Comparison of ENCODE assay signal across 10 mouse cellular contexts in the genomic region with DNA sequence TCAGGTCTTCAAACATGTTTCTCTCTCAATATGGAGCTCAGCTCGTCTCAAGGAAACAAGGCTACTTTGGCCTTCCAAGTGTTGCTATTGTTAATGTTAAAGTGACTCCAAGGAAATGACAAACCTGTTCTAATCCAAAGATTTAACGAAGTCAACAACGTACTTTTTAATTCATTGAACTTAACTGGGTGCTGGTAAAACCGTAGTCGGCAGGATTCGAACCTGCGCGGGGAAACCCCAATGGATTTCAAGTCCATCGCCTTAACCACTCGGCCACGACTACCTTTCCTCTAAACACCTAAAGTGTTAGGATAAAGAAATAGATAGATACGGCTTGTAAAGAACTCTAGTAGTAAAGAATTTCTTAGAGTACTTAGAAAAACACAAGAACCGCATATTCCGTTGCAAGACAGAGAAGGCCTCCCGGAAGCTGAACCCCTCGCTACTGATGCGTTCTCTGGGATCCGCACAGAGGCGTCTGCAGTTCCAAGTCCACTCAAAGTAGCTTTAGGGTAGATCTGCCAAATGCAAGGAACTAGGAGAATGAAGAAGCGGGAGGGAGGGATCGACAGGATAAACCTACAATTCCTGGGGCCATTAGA. TPM values are rescaled to one million over a fixed set of nuclear protein-coding genes. Genes with fewer than 3 reads are reported as not detected.
DNase-seq lines count a peak whose midpoint lies in the region; ATAC-seq and TF ChIP-seq lines count a peak whose summit lies in the region.
"Had no signal": no experiment of that assay in that cellular context is flagged by ENCODE, and none has a peak within 500 bp of the region (broad histone marks: within the 10 kb centered on the region; RNA-seq: fewer than 3 reads in every experiment).

No protein-coding gene starts in this region.

- ATAC-seq in hindbrain, embryonic 12.5 days (ENCODE audit: low FRiP score): no peak
- no peak for ATAC-seq in hindbrain, postnatal 0 days
- 0 out of 2 replicates have a peak, but pooled peaks have one; percentile 8 for ATAC-seq in G1E (ENCODE audit: extremely low read depth, insufficient number of reproducible peaks, low FRiP score, poor library complexity, severe bottlenecking)
- no peak for ATAC-seq in embryonic facial prominence, embryonic 15.5 days (ENCODE audit: insufficient number of reproducible peaks, low FRiP score, low TSS enrichment, low read depth)
- ATAC-seq in liver, embryonic 16.5 days (ENCODE audit: low read depth): peak; percentile 65

- H3K4me3 ChIP-seq in hindbrain, embryonic 12.5 days: no peak overlapping the region
- no peak overlapping the region for H3K4me3 ChIP-seq in hindbrain, postnatal 0 days (ENCODE audit: low read length)
- peak overlapping the region; percentile 50; the same call in 1 of the 2 replicates for H3K4me3 ChIP-seq in G1E (ENCODE audit: low read depth, low read length)
- H3K4me3 ChIP-seq in embryonic facial prominence, embryonic 15.5 days (replicated peaks): peak overlapping the region; percentile 23
- H3K4me3 ChIP-seq in liver, embryonic 16.5 days (ENCODE audit: low read depth, low read length): peak overlapping the region; percentile 29
- H3K4me3 ChIP-seq in cerebellum, adult 2 months (replicated peaks; ENCODE audit: insufficient read depth, low read depth, low read length): no peak overlapping the region
- H3K4me3 ChIP-seq: gastrocnemius, adult 2 months had no signal

- H3K36me3 ChIP-seq in hindbrain, embryonic 12.5 days: no peaks in the 10 kb centered on the region
- H3K36me3 ChIP-seq in hindbrain, postnatal 0 days (ENCODE audit: insufficient read depth, low read length): no peaks in the 10 kb centered on the region
- no peaks in the 10 kb centered on the region for H3K36me3 ChIP-seq in G1E (replicated peaks)
- no peaks in the 10 kb centered on the region for H3K36me3 ChIP-seq in embryonic facial prominence, embryonic 15.5 days
- H3K36me3 ChIP-seq in liver, embryonic 16.5 days (ENCODE audit: control insufficient read depth, insufficient read depth): no peaks in the 10 kb centered on the region

- no peaks in the 10 kb centered on the region for H3K9me3 ChIP-seq in hindbrain, embryonic 12.5 days (replicated peaks)
- H3K9me3 ChIP-seq in hindbrain, postnatal 0 days (ENCODE audit: low read length): no peaks in the 10 kb centered on the region
- H3K9me3 ChIP-seq in G1E (replicated peaks): no peaks in the 10 kb centered on the region
- no peaks in the 10 kb centered on the region for H3K9me3 ChIP-seq in embryonic facial prominence, embryonic 15.5 days (replicated peaks)
- no peaks in the 10 kb centered on the region for H3K9me3 ChIP-seq in liver, embryonic 16.5 days (replicated peaks; ENCODE audit: control insufficient read depth, low read length)

- no peaks in the 10 kb centered on the region for H3K4me1 ChIP-seq in hindbrain, embryonic 12.5 days
- H3K4me1 ChIP-seq in hindbrain, postnatal 0 days (ENCODE audit: insufficient read depth, low read length): no peaks in the 10 kb centered on the region
- peaks cover 24% of the 10 kb centered on the region for H3K4me1 ChIP-seq in G1E (ENCODE audit: insufficient read depth, low read depth, low read length)
- H3K4me1 ChIP-seq in embryonic facial prominence, embryonic 15.5 days: no peaks in the 10 kb centered on the region
- peaks cover 12% of the 10 kb centered on the region for H3K4me1 ChIP-seq in liver, embryonic 16.5 days (ENCODE audit: control insufficient read depth, low read depth, low read length)
- no peaks in the 10 kb centered on the region for H3K4me1 ChIP-seq in cerebellum, adult 2 months (ENCODE audit: control insufficient read depth, insufficient read depth, low read length)

- no peak for DNase-seq in hindbrain, postnatal 0 days (ENCODE audit: low spot score)
- no peak for DNase-seq in G1E (ENCODE audit: low spot score)
- no peak for DNase-seq in ovary, postnatal 14 days (ENCODE audit: low spot score)
- no peak for DNase-seq in cerebellum, adult 2 months
- no peak for DNase-seq in ovary, postnatal 36 days (ENCODE audit: low spot score)
- DNase-seq: gastrocnemius, adult 2 months had no signal

- peak overlapping the region; percentile 27; the same call in 1 of the 2 replicates for H3K4me2 ChIP-seq in hindbrain, embryonic 12.5 days (replicated peaks)
- H3K4me2 ChIP-seq in hindbrain, postnatal 0 days (ENCODE audit: low read depth, low read length): no peak overlapping the region
- peak overlapping the region; percentile 35 for H3K4me2 ChIP-seq in embryonic facial prominence, embryonic 15.5 days (replicated peaks)
- H3K4me2 ChIP-seq in liver, embryonic 16.5 days (ENCODE audit: low read depth, low read length): peak overlapping the region; percentile 55

- no peak for TF ChIP-seq CTCF in hindbrain, postnatal 0 days (IDR thresholded peaks at IDR 0.05; ENCODE audit: low read depth)
- no peak for TF ChIP-seq CTCF in G1E (IDR thresholded peaks at IDR 0.05; ENCODE audit: low read depth, low read length)
- no peak for TF ChIP-seq CTCF in cerebellum, adult 2 months (IDR thresholded peaks at IDR 0.05; ENCODE audit: borderline replicate concordance, insufficient read depth, low read depth, low read length)

- no peak for TF ChIP-seq POLR2A in cerebellum, adult 2 months (IDR thresholded peaks at IDR 0.05; ENCODE audit: borderline replicate concordance, insufficient read depth, low read length)

- H3K9ac ChIP-seq in hindbrain, embryonic 12.5 days: no peak overlapping the region
- no peak overlapping the region for H3K9ac ChIP-seq in hindbrain, postnatal 0 days (replicated peaks; ENCODE audit: low read length)
- H3K9ac ChIP-seq in embryonic facial prominence, embryonic 15.5 days: no peak overlapping the region
- no peak overlapping the region; the same call in 1 of the 2 replicates for H3K9ac ChIP-seq in liver, embryonic 16.5 days (ENCODE audit: low read depth, low read length)

- no peak overlapping the region for H3K27ac ChIP-seq in hindbrain, embryonic 12.5 days
- H3K27ac ChIP-seq in hindbrain, postnatal 0 days: no peak overlapping the region
- H3K27ac ChIP-seq in embryonic facial prominence, embryonic 15.5 days (replicated peaks): no peak overlapping the region
- H3K27ac ChIP-seq in liver, embryonic 16.5 days (ENCODE audit: low read length): no peak overlapping the region
- no peak overlapping the region for H3K27ac ChIP-seq in cerebellum, adult 2 months (ENCODE audit: insufficient read depth, low read length)
- H3K27ac ChIP-seq: gastrocnemius, adult 2 months had no signal

- 3% methylated on average over 21 of the region's 21 CpGs for WGBS in hindbrain, embryonic 12.5 days
- WGBS in hindbrain, postnatal 0 days: 13% methylated on average over 21 of the region's 21 CpGs
- WGBS in embryonic facial prominence, embryonic 15.5 days: 10% methylated on average over 21 of the region's 21 CpGs
- 4% methylated on average over 21 of the region's 21 CpGs for WGBS in liver, embryonic 16.5 days (ENCODE audit: insufficient replicate concordance)
- WGBS in cerebellum, adult 2 months: 39% methylated on average over 21 of the region's 21 CpGs

- peaks cover 14% of the 10 kb centered on the region for H3K27me3 ChIP-seq in hindbrain, embryonic 12.5 days
- H3K27me3 ChIP-seq in hindbrain, postnatal 0 days (ENCODE audit: insufficient read depth, low read length): peaks cover 9% of the 10 kb centered on the region; the same call in 1 of the 2 replicates
- H3K27me3 ChIP-seq in G1E (ENCODE audit: insufficient read depth, low read length): no peaks in the 10 kb centered on the region
- peaks cover 3% of the 10 kb centered on the region; the same call in 1 of the 2 replicates for H3K27me3 ChIP-seq in embryonic facial prominence, embryonic 15.5 days
- H3K27me3 ChIP-seq in liver, embryonic 16.5 days (ENCODE audit: control insufficient read depth, insufficient read depth, low read depth, low read length): no peaks in the 10 kb centered on the region
- peaks cover 1% of the 10 kb centered on the region; the same call in 1 of the 2 replicates for H3K27me3 ChIP-seq in cerebellum, adult 2 months (ENCODE audit: control insufficient read depth, insufficient read depth, low read length)

RNA-seq across cellular contexts. Expression of a gene that starts 20.1 kb away (rescaled TPM):
- polyA plus RNA-seq in hindbrain, embryonic 12.5 days (2016; fragmentation: Nextera tagmentation; extraction: Ambion mirVana): 19.1 and 20.5 TPM in 2 replicates
- 9.3 and 13.5 TPM in 2 replicates for total RNA-seq in hindbrain, postnatal 0 days (2014; rRNA removed)
- polyA plus RNA-seq in hindbrain, postnatal 0 days (2015; fragmentation: Nextera tagmentation; extraction: Ambion mirVana): 7.8 and 9.6 TPM in 2 replicates
- total RNA-seq in G1E (2014; fragmentation: Nextera tagmentation) (10.4 and 20.1 TPM in 2 replicates), G1E (2017) (2.2 and 3.6 TPM in 2 replicates)
- polyA plus RNA-seq in G1E (2012): 0.20 and 0.26 TPM in 2 replicates
- polyA plus RNA-seq in embryonic facial prominence, embryonic 15.5 days (2015; fragmentation: Nextera tagmentation; extraction: Ambion mirVana): 7.7 and 9.0 TPM in 2 replicates
- 0.55 and 0.56 TPM in 2 replicates for polyA plus RNA-seq in liver, embryonic 16.5 days (2015; fragmentation: Nextera tagmentation; extraction: Ambion mirVana)
- polyA plus RNA-seq in cerebellum, adult 2 months (2012; rRNA removed): 0.95 and 1.0 TPM in 2 replicates

RNA-seq across cellular contexts. Expression of a gene that starts 56.2 kb away (rescaled TPM):
- 0.14 TPM in 1 of 2 replicates, not detected in the other for polyA plus RNA-seq in hindbrain, embryonic 12.5 days (2016; fragmentation: Nextera tagmentation; extraction: Ambion mirVana)
- not detected in 2 replicates for total RNA-seq in hindbrain, postnatal 0 days (2014; rRNA removed)
- polyA plus RNA-seq in hindbrain, postnatal 0 days (2015; fragmentation: Nextera tagmentation; extraction: Ambion mirVana): not detected in 2 replicates
- total RNA-seq in G1E (2014; fragmentation: Nextera tagmentation) (not detected in 2 replicates), G1E (2017) (not detected in 2 replicates)
- polyA plus RNA-seq in G1E (2012): not detected in 2 replicates
- 0.29 TPM in 2 replicates for polyA plus RNA-seq in embryonic facial prominence, embryonic 15.5 days (2015; fragmentation: Nextera tagmentation; extraction: Ambion mirVana)
- polyA plus RNA-seq in liver, embryonic 16.5 days (2015; fragmentation: Nextera tagmentation; extraction: Ambion mirVana): not detected in 2 replicates
- polyA plus RNA-seq in cerebellum, adult 2 months (2012; rRNA removed): not detected in 2 replicates
- total RNA-seq: gastrocnemius, adult 2 months had no signal
- polyA plus RNA-seq: spleen, adult 2 months had no signal

Comparison
In these comparisons a context has a peak if more than half of its experiments do, and no peak if none do; other contexts are left out.
1. ATAC-seq: peak in G1E (single experiment) and liver, embryonic 16.5 days (single experiment); none in hindbrain, embryonic 12.5 days (single experiment), hindbrain, postnatal 0 days (single experiment) and embryonic facial prominence, embryonic 15.5 days (single experiment).
2. H3K4me3 ChIP-seq: peak in G1E (single experiment), embryonic facial prominence, embryonic 15.5 days (single experiment) and liver, embryonic 16.5 days (single experiment); none in hindbrain, embryonic 12.5 days (single experiment), hindbrain, postnatal 0 days (single experiment) and cerebellum, adult 2 months (single experiment).